Mouse (Mus musculus) adipocyte (in vitro differentiated cells): ENCODE measurements around the gene Gm49661.

Source experiments
- DNase-seq: peaks from one replicate; pipeline ENCODE4 v3.0.0-alpha.2; 2016; ENCODE audit warnings: low spot score

Gm49661 gene

GRCm38 (mm10) chr8:84984294-84985048 lies 15.2 kb upstream of the Gm49661 start:
- no peak for DNase-seq

GRCm38 (mm10) chr8:84982499-84983011 lies 13.3 kb upstream of the Gm49661 start:
- DNase-seq = no peak

GRCm38 (mm10) chr8:84981644-84982498 lies 12.6 kb upstream of the Gm49661 start:
- no peak for DNase-seq

- peak; percentile 95 for DNase-seq
These were observed 11.6 kb upstream of the Gm49661 start for GRCm38 (mm10) chr8:84980622-84981358.

- DNase-seq = peak; percentile 96
These were observed 10.6 kb upstream of the Gm49661 start for GRCm38 (mm10) chr8:84979599-84980421.

GRCm38 (mm10) chr8:84978248-84978940 lies 9.2 kb upstream of the Gm49661 start, which contains the start of gene Junb:
Junb (minus strand) TSS chr8:84978718.
- DNase-seq = peak; percentile 97

- DNase-seq = peak; percentile 44
These were observed 8.4 kb upstream of the Gm49661 start for GRCm38 (mm10) chr8:84977435-84978247.

- peak; percentile 75 for DNase-seq
These were observed 7.7 kb upstream of the Gm49661 start for GRCm38 (mm10) chr8:84976763-84977434.

- peak; percentile 97 for DNase-seq
These were observed 7.0 kb upstream of the Gm49661 start for GRCm38 (mm10) chr8:84976031-84976762.

GRCm38 (mm10) chr8:84975434-84975833 lies 6.2 kb upstream of the Gm49661 start:
- DNase-seq = peak; percentile 75

- peak; percentile 52 for DNase-seq
These were observed 5.4 kb upstream of the Gm49661 start for GRCm38 (mm10) chr8:84974543-84975142.

- peak; percentile 94 for DNase-seq
These were observed 4.7 kb upstream of the Gm49661 start for GRCm38 (mm10) chr8:84973803-84974542.

GRCm38 (mm10) chr8:84973079-84973478 lies 3.8 kb upstream of the Gm49661 start:
- DNase-seq = peak; percentile 78

- DNase-seq = no peak
These were observed 1.7 kb upstream of the Gm49661 start for GRCm38 (mm10) chr8:84970913-84971312.

- no peak for DNase-seq
These were observed 1.0 kb upstream of the Gm49661 start for GRCm38 (mm10) chr8:84970135-84970790.

GRCm38 (mm10) chr8:84968650-84969049 lies 583 bp downstream of the Gm49661 start:
- DNase-seq = peak; percentile 59
